Mouse (Mus musculus) lung, adult 2 months (tissue): ENCODE data around the gene Mif4gd.

ENCODE experiments used
- CTCF ChIP-seq: fragments of 200-500 bp; IDR thresholded peaks from 2 replicates; pipeline ENCODE4 v1.5.1; 2011; ENCODE audit warnings: mild to moderate bottlenecking, low read length, control low read depth; ENCODE audit not compliant: insufficient read depth
- POLR2A ChIP-seq: fragments of 200-500 bp; IDR thresholded peaks from 2 replicates; pipeline ENCODE4 v1.6.1; 2011; ENCODE audit warnings: low read depth, mild to moderate bottlenecking, control low read depth, low read length, borderline replicate concordance; ENCODE audit errors: extremely low read depth

DNA sequence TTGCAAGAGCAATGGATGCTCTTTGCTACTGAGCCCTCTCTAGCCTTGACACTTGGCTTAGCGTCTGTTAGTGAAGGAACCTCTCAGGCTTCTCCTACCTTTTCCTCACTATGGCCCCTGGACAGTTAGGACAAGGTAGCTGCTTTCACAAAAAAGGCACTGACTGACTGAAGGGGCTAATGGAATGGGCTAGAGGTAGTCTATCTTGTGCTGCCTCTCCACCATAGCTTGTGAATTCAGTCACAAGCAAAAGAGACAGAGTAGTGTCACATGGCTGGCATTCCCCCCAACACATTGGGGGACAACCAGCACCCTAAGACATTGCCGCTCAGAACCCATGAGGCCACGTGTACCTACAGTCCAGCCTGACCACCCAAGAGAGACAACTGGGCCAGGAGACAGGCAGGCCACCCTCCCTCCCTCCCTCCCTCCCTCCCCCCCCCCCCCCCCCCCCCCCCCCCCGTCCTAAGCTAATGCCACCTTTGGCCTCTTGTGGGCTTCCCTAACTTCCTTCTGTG, 27.6 kb upstream of the Mif4gd start:
- no peak for TF ChIP-seq CTCF
- no peak for TF ChIP-seq POLR2A
